Mouse (Mus musculus) cerebellum, adult 2 months (tissue): Measurements from ENCODE around the gene Thoc3. TPM values are rescaled to one million over a fixed set of nuclear protein-coding genes. Genes with fewer than 3 reads are reported as not detected.

Experiments
- DNase-seq, 2 experiments: peaks; one replicate each; pipeline ENCODE4 v3.0.0; 2021
- H3K27ac ChIP-seq: fragments of 200-500 bp; 2 replicates; pipeline ENCODE4 v1.5.1; 2012; ENCODE audit warnings: low read length, control low read depth, inconsistent platforms; ENCODE audit not compliant: insufficient read depth
- H3K27me3 ChIP-seq: fragments of 200-500 bp; 2 replicates; pipeline ENCODE4 v1.6.1; 2012; ENCODE audit warnings: inconsistent platforms, mild to moderate bottlenecking, low read length, moderate library complexity; ENCODE audit not compliant: control insufficient read depth, insufficient read depth
- H3K4me1 ChIP-seq: fragments of 200-500 bp; 2 replicates; pipeline ENCODE4 v1.6.1; 2011; ENCODE audit warnings: low read length; ENCODE audit not compliant: control insufficient read depth, insufficient read depth
- H3K4me3 ChIP-seq: fragments of 200-500 bp; replicated peaks from 2 replicates; pipeline ENCODE3; 2011; ENCODE audit warnings: mild to moderate bottlenecking, low read depth, low read length, control low read depth; ENCODE audit not compliant: insufficient read depth
- CTCF ChIP-seq: fragments of 200-500 bp; IDR thresholded peaks from 2 replicates; pipeline ENCODE4 v1.5.1; 2011; ENCODE audit warnings: low read depth, mild to moderate bottlenecking, control low read depth, low read length, moderate library complexity, borderline replicate concordance; ENCODE audit not compliant: insufficient read depth
- POLR2A ChIP-seq: fragments of 200-500 bp; IDR thresholded peaks from 2 replicates; pipeline ENCODE4 v1.6.1; 2011; ENCODE audit warnings: low read length, control low read depth, borderline replicate concordance; ENCODE audit not compliant: insufficient read depth
- WGBS: fragments of 180-500 bp; shearing (Covaris S2); methylation state at CpG from one replicate; pipeline ENCODE4 v1.1.7; 2018; 5-methylcytosine and 5-hydroxymethylcytosine counted together
- polyA plus RNA-seq: library from polyadenylated mRNA; depleted of rRNA; stranded (reverse); fragments of >200 nt; gene quantifications from 2 replicates; pipeline ENCODE4 v1.2.3, GENCODE M21; 2012; rRNA removed

Thoc3 gene
- polyA plus RNA-seq, 1 experiment: 36.2 TPM

- Histone ChIP-seq H3K4me1 (no peaks in the 10 kb centered on the region), H3K4me3 (no peak overlapping the region), H3K27ac (no peak overlapping the region), H3K27me3 (no peaks in the 10 kb centered on the region)
- WGBS: 82% methylated on average over 12 of the region's 12 CpGs
- TF ChIP-seq CTCF (no peak), POLR2A (no peak)
- DNase-seq: no peak
Measured at GRCm38 (mm10) chr13:54420226-54420625, 48.4 kb downstream of the Thoc3 start.

- Histone ChIP-seq H3K27ac (no peak overlapping the region), H3K27me3 (no peaks in the 10 kb centered on the region), H3K4me3 (no peak overlapping the region), H3K4me1 (no peaks in the 10 kb centered on the region)
- WGBS: 37% methylated on average over 10 of the region's 10 CpGs
- no peak for TF ChIP-seq CTCF
- TF ChIP-seq POLR2A: no peak
- DNase-seq: no peak
Measured at GRCm38 (mm10) chr13:54418781-54419327, 49.8 kb downstream of the Thoc3 start.

- no peaks in the 10 kb centered on the region for H3K4me1 ChIP-seq
Measured at GRCm38 (mm10) chr13:54415059-54415458, 53.6 kb downstream of the Thoc3 start.

GRCm38 (mm10) chr13:54412721-54413120 lies 55.9 kb downstream of the Thoc3 start:
- TF ChIP-seq CTCF: no peak
- no peak for TF ChIP-seq POLR2A
- no peak for DNase-seq
- H3K4me3 ChIP-seq: no peak overlapping the region
- no peaks in the 10 kb centered on the region for H3K4me1 ChIP-seq
- no peaks in the 10 kb centered on the region for H3K27me3 ChIP-seq
- no peak overlapping the region for H3K27ac ChIP-seq
- 65% methylated on average over 4 of the region's 4 CpGs for WGBS

More at GRCm38 (mm10) chr13:54415059-54415458, 53.6 kb downstream of the Thoc3 start:
- DNase-seq: no peak
- no peak for TF ChIP-seq CTCF
- no peak for TF ChIP-seq POLR2A
- Histone ChIP-seq H3K27ac (no peak overlapping the region), H3K27me3 (no peaks in the 10 kb centered on the region), H3K4me3 (no peak overlapping the region)
- 97% methylated on average over 4 of the region's 4 CpGs for WGBS

- no peak overlapping the region for H3K4me3 ChIP-seq
- TF ChIP-seq POLR2A: no peak
- TF ChIP-seq CTCF: no peak
- no peaks in the 10 kb centered on the region for H3K27me3 ChIP-seq
- no peak overlapping the region for H3K27ac ChIP-seq
- no peak for DNase-seq
- no peaks in the 10 kb centered on the region for H3K4me1 ChIP-seq
- WGBS: 7% methylated on average over 7 of the region's 7 CpGs
Measured at GRCm38 (mm10) chr13:54412236-54412635, 56.4 kb downstream of the Thoc3 start.

GRCm38 (mm10) chr13:54411656-54412055 lies 57.0 kb downstream of the Thoc3 start:
- DNase-seq: no peak
- Histone ChIP-seq H3K27ac (no peak overlapping the region), H3K27me3 (no peaks in the 10 kb centered on the region), H3K4me1 (no peaks in the 10 kb centered on the region), H3K4me3 (no peak overlapping the region)
- 91% methylated on average over 3 of the region's 3 CpGs for WGBS
- no peak for TF ChIP-seq CTCF
- no peak for TF ChIP-seq POLR2A

Other genes starting within 250 kb of the Thoc3 start
- 361 and 392 TPM in 2 replicates for gene Cplx2, start 97.5 kb downstream of the Thoc3 start, polyA plus RNA-seq
- 20.2 and 21.5 TPM in 2 replicates for gene Simc1, start 34.9 kb upstream of the Thoc3 start, polyA plus RNA-seq
- 199 and 212 TPM in 2 replicates for gene 4833439L19Rik, start 96.6 kb upstream of the Thoc3 start, polyA plus RNA-seq
- 29.4 and 32.0 TPM in 2 replicates for gene Arl10, start 106.2 kb upstream of the Thoc3 start, polyA plus RNA-seq
- 24.4 and 26.4 TPM in 2 replicates for gene Nop16, start 121.2 kb upstream of the Thoc3 start, polyA plus RNA-seq
- 290 and 306 TPM in 2 replicates for gene Higd2a, start 121.4 kb upstream of the Thoc3 start, polyA plus RNA-seq
- 391 and 435 TPM in 2 replicates for gene Cltb, start 142.5 kb upstream of the Thoc3 start, polyA plus RNA-seq
- gene Faf2, start 152.9 kb upstream of the Thoc3 start, polyA plus RNA-seq: 38.3 and 39.2 TPM in 2 replicates
- gene Rnf44, start 225.1 kb upstream of the Thoc3 start, polyA plus RNA-seq: 91.5 and 99.5 TPM in 2 replicates
- 0.16 and 0.23 TPM in 2 replicates for gene Cdhr2, start 232.6 kb upstream of the Thoc3 start, polyA plus RNA-seq